Mouse (Mus musculus): Measurements from ENCODE around the gene Ss18l2.

The Ss18l2 gene

DNA sequence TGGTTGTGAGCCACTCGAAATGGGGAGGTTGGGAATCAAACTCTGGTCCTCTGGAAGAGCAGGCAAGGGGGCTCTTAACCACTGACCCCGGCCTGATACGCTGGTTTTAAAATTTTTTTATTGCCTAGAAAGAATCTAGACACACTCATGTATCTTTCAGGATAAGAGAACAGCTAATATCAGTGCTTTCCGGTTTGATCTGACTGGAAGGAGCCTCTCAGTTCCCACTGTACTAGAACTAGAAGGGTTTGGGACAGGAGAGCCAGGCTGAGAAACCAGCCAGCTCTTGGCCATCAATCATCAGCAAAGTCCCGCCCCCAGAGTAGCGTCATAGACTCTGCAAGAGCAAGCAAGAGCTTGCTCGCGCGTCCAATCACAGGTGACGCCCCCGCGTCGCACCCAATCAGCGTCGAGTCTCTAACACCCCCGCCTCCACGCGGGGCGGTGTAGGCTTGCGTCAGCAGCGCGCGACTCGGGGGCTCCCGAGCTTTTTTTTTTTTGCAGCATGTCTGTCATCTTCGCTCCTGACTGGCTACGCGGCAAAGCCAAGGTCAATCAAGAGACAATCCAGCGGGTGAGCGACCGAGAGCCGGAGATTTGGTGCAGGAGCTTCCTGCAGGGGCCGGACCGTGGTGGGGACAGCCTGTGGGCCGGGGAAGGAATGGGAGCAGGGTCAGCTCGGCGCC lies at the start of gene Ss18l2:
Gene Ss18l2 (plus strand): TSS at position 432 of the 686 bp plus-strand sequence.
- peak; percentile 98 for DNase-seq (ENCODE audit: low spot score)

DNA sequence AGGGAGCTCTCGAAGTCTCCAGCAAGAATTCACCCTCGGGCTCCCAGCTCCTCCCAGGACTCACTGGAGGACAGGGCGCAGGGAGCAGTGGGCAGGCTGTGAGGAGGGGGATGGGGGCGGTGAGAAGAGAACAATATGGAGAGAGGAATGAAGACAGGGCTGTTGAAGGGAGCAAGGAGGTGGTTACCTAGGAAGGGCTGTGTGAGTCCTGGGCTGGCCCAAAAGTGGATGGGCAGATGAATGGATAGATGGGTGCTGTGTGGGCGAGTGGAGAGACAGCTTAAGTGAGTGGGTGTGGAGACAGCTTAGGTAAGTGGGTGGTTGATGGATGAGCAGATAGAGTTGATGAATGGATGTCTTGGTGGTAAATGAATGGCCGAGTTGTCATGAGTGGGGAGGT lies 46.7 kb upstream of the Ss18l2 start:
- no peak for DNase-seq (ENCODE audit: low spot score)

DNA sequence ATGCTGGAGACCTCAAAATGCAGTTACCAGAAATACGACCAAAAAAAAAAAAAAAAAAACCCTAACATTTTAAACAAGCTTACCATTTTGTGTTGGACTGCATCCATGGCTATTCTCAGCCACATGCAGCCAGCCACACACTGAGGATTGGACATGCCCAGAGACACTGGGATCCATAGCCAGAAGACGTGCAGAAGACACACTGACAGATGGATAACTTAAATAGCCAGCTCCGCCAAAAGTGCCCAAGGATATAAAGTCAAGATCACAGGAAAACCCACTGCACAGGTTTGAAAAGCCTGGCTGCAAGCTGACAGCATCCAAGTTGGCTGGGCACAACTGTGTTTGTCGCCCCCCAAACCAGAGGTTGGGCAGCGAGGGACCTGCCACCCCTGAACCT lies 46.0 kb upstream of the Ss18l2 start:
- DNase-seq (ENCODE audit: low spot score), result no peak

DNA sequence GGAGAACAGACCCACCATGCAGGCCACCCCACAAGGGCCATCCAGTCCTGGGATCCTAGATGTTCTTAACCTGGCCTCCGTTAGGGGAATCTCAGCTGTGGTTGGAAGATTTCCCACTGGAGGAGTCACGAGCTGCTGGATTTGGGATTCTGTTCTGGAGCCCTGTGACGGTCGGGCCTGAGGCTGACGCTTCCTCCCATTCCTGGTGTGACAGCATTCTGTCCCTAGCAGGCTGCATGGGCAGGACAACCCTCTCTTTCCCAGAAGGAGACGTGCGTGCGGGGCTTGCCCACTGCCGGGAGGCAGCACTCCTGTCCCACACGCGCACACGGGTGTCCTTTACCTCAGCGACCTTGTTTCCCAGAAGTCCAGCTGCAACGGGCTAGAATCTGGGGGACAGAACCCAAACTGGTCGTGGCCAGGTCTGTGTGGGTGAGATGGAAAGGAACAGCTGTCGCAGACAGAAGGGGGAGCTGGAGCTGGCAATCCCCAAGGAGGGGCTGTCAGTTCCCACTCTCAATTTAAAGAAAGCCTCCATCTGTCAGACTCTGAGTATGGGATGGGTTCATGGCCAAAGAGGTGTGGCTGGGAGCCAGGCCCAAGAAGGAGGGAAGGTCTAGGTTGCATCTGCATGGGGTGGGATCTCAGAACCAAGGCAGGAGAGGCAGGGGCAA lies 43.0 kb upstream of the Ss18l2 start:
- DNase-seq (ENCODE audit: low spot score), result no peak

DNA sequence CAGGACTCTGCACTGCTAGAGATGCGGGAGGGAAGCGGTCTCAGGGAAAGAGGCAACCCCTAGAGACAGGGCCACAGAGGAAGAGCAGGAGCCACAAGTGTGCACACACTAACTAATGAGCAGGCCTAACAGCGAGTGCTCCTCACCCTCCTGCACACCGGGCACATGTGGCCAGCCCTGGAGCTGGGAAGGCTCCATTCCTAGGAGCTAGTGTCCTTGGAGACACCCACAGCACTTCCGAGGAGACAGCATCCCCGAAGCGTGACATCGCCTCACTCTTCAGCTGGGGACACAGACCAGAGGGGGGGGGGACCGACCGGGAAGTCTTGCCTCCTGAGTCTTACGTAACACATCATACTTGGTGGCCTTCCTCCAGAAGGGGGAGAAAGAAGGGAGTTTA lies 42.3 kb upstream of the Ss18l2 start:
- DNase-seq (ENCODE audit: low spot score), result no peak

DNA sequence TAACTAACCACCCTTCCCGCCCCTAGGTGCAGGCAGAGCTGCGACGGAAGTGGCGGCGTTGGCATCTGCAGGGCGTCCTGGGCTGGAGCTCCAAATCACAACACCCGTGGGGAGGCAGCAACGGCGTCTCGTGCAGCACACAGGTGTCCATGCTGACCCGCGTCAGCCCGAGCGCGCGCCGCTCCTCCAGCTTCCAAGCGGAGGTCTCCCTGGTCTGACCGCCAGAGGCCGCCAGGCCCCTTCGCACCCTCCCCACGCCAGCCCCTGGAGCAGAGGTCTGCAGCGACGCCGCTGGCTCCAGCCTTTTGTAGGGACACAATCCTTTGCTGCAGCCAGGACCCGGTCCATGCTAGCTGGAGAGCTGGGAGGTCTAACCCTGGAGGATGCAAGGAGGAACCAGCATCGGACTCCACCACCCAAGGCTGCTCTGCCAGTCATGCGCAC lies 40.8 kb upstream of the Ss18l2 start:
- DNase-seq (ENCODE audit: low spot score), result peak; percentile 75

DNA sequence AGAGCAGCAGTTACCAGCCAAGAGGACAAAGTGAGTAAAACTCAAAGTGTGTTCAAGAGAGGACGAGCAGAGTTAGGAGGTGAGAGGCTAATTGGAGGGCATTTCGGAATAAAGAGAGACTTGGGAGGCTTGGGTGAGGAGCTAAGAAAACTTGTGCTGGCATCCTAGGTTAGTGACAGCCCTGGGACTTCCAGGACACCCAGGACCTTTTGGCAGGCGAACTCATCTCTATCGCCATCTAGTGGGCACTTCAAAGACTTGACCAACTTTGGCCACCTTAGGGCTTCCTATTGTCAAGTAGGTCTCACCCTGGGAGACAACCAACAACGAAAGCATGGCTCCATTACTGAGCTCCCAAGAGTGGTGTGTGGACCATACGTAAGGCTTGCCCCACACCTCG lies 38.8 kb upstream of the Ss18l2 start:
- DNase-seq (ENCODE audit: low spot score), result no peak

DNA sequence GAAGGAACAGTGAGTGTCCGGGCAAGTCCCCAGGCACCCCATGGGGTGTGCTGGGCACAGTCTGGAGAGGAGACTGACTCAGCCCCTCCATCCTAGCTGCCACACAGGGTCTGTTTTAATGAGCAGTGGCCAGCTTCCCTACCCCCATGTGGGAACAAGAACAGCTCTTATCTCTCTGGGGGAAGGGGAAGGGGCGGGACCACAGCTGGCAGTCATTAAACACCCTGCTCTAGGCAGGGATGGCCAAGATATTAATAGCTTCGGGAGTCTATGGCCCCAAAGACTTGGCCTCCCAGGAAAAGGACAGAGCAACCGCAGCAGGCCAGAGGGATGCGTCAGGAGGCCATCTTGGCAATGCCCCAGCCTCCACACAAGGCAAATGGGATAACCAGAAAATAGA lies 37.8 kb upstream of the Ss18l2 start:
- no peak for DNase-seq (ENCODE audit: low spot score)

DNA sequence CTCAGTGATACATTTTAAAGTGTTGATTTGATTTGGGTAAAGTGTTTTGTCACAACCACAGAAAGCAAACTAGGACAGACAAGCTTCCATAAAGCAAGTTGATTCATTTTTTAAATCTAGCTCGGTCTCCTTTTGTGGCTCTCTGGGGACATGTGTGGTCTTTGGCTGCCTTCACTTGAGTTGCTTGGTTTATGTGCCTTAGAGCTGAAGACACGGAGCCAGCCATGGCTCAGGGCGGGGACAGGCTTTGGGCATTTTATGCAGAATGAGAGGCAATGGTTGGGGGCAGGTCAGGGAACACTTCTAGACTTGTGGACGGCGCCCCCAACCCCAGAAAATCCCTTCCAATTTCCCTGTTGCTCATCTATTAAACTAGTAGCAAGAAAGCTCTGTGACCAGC lies 36.4 kb upstream of the Ss18l2 start:
- DNase-seq (ENCODE audit: low spot score), result no peak

DNA sequence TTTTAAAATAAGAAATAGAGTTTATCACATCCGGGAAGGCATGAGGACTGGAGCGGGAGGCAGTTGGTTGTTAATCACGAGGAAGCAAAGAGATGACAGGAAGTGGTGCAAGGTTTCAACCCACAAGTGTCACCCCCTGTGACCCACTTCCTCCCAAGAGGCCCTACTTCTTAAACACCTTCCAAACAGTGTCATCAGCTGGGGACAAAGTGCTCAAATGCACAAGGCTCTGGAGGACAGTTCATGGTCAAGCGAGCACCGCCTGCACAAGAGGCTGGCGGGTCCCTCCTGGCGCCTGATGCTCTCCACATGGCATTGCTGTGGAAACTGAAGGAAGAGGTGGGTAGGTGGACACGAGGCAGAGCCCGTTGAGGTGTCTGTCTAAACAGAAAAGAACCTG lies 35.1 kb upstream of the Ss18l2 start:
- no peak for DNase-seq (ENCODE audit: low spot score)

DNA sequence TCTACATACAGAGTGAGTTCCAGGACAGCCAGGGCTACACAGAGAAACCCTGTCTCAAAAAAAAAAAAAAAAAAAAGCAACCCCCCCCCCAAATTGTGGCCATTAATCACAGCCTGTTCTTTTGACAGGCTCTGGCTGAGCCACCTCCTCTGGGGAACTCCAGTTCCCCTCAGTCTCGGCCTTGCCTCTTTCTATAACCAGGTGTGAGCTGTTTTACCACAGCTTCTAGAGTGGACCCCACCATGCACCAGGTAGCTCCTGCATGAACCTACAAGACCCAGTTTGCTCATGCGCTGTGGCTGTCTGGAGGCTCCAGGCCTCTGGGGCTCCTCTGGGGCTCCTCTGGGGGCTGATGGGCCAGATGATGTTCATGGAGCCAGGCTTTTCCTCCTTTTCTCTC lies 34.6 kb upstream of the Ss18l2 start:
- no peak for DNase-seq (ENCODE audit: low spot score)

DNA sequence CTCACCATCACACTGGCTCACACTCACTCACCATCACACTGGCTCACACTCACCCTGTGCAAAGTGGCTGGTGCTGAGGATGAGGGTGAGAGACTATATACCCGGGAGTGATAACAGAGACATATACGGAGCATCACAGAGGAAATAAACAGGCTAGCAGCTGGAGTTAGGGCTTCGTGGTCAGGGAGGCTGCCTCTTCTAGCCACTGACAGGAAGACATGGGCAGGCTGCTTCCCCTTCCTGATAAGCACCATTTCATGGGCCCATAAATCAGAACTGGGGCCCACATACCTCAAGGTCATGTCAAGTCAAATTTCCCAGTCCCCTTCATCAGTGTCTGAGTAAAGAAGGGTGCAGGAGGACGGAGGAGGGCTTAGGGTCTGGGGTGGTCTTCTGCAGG lies 33.1 kb upstream of the Ss18l2 start:
- DNase-seq (ENCODE audit: low spot score), result no peak

DNA sequence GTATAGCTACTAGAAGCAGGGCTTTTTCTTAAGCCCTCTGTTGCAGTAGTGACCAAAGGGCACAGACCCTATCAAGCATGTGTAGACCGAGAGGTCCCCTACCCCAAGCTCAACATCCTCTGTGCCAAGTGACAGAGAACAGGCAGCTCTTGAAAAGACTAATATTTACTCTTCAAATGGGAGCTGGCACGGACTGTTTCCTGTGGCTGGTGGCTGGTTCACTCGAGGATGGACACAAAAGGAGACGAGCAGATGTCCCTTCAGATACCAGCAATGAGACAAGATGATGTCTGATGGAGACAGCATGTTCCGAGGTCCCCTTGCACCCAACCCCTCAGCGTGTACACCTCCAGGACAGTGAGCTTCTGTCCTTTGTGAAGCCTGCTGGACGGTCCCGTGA lies 32.7 kb upstream of the Ss18l2 start:
- DNase-seq (ENCODE audit: low spot score), result no peak

DNA sequence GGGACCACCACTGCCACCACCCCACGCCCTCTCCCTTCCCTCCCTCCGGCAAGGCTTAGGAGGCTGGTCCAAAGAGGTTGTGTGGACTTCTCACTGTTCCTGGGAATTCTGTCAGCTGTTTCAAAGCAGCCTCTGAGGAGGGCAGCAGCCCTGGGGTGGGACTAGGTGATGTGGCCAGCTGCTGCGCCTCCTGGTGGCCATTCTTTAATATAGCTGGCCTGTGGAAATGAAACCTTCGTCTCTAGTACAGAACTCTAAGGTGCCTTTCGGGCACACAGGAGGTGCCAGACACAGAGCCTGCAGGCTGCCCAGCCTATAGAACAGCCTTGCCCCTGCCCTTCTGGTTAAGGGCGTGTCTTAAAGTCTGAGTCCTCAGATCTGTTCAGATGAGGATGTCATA lies 30.6 kb upstream of the Ss18l2 start:
- no peak for DNase-seq (ENCODE audit: low spot score)

DNA sequence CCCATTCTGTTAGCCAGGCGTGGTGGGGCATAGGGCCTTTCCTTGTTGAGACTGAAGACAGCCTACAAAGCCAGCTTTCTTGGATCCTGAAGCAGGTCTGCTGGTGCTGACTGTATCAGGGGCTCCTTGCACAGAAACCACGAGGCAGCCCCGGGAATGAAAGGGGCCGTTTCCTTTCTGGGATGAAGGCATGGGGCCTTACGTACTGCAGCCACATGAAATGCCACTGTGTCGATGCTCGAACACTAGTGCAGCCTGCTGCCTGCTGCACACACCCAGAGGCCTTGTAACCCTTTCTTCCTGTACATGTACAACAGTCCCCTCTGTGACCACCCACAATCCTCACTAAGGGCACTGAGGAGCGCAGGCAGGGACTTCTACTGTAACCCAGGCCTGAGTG lies 28.9 kb upstream of the Ss18l2 start:
- DNase-seq (ENCODE audit: low spot score), result no peak

DNA sequence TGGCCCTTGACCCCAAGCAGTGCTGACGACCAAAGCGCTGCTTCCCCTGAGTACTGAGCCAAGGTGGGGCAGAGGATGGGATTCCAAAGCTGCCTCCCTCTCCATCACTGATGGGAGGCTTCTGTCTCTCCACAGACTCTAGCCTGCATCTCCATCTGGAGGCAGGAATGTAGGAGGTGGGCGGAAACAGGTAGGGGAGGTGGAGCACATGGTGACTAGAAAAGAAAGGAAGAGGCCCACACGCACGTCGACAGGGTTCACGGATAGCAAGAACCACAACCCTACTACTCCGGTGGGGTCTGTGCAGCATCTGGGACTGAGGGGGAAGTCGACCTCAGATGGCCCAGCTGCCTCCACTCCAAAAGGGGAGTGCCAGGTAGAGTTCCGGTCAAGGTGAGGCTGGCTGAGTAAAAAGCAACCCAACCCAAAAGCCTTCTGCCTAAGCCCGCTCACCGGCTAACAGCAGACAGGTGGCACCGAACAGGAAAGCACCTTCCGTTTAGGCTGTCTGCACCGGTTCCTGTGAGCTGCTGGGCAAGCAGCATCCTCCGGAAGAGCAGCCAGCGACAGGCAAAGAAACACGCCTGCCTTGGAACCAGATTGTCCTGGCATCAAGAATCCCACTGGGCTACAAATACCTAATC lies 28.0 kb upstream of the Ss18l2 start:
- no peak for DNase-seq (ENCODE audit: low spot score)

DNA sequence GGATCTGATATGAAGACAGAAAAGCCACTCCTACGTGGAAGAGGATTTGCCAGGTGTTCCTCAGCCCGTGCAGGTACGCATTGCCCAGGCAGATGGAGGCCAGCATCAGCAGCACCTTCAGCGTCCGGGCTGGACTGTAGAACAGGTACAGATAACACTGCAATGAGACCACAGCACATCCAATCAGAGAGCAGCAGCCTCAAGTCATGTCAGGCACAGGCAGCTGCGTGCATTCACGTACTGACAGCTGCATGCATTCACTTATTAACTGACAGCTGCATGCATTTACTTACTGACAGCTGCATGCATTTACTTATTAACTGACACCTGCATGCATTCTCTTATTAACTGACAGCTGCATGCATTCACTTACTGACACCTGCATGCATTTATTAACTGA lies 25.4 kb upstream of the Ss18l2 start:
- no peak for DNase-seq (ENCODE audit: low spot score)

DNA sequence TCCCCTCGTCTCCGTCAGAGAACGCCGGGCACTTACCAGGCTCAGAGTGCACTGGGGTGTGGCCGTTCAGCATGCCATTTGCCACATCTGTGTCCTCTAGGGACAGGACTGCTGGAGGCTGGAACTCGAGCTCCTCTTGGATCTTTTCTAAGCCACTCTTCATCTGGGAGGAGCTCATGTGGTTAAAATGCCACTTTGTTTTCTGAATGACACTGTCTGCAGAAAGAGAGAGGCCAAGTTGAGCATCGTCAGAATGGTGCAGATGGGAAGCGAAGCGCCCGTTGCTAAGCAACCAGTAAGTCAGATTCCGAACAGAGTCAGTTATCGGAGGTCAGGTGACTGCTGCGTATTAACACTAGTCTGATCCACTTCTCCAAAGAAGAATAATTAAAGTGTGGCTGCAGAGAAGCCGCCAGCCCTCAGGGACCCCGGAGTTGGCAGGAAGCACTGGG lies 19.9 kb upstream of the Ss18l2 start:
- DNase-seq (ENCODE audit: low spot score), result no peak

DNA sequence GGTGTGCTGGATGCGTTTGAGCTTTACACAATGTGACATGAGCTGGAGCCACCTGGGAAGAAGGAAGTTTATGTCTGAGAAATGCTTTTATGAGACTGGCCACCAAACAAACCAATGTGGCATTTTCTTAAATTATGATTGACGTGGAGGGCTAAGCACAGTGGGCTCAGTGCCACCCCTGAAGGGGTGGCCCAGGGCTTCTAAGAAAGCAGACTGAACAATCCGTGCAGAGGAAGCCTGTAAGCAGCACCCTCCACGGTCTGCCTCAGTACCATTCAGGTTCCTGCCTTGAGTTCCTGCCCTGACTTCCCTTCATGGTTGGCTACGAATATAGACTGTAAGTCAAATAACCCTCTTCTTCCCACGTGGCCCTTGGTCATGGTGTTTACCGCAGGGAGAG lies 19.4 kb upstream of the Ss18l2 start:
- no peak for DNase-seq (ENCODE audit: low spot score)

DNA sequence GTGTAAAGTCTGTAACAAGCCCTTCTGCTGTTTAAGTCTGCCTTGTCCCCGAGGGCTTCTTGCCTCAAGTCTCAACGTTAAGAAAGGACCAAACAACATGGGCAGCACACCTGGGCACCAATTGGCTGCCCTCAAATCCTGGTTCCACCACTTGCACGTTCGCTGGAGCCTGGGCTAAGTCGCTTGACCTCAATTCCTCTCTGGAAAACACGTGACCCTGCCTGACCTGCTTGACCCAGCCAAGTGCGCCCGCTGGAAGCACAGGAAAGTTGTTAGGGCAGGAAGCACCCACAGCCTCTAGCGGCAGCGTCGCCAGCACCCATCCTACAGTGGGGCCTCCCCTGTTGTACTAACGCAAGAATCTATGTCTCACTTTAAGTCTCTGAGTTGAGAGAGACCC lies 15.4 kb upstream of the Ss18l2 start:
- no peak for DNase-seq (ENCODE audit: low spot score)

DNA sequence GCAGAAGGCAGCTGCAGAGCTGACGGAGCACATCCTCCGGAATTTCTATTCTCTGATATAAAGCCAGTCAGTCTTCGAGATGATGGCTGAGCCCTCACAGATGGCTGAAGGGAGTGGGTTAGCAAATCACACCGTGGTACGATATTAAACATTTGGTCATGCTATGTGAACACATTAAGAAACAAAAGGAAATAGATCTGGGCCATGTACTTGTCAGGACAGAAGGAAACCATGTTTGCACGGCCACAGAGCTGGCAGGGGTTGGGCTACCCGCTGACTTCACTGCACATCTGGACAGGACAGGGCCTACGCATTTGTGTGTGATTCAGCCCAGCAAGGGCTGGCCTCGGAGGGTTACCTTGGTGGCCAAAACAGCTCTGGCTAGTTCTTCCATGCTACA lies 13.5 kb upstream of the Ss18l2 start:
- no peak for DNase-seq (ENCODE audit: low spot score)

DNA sequence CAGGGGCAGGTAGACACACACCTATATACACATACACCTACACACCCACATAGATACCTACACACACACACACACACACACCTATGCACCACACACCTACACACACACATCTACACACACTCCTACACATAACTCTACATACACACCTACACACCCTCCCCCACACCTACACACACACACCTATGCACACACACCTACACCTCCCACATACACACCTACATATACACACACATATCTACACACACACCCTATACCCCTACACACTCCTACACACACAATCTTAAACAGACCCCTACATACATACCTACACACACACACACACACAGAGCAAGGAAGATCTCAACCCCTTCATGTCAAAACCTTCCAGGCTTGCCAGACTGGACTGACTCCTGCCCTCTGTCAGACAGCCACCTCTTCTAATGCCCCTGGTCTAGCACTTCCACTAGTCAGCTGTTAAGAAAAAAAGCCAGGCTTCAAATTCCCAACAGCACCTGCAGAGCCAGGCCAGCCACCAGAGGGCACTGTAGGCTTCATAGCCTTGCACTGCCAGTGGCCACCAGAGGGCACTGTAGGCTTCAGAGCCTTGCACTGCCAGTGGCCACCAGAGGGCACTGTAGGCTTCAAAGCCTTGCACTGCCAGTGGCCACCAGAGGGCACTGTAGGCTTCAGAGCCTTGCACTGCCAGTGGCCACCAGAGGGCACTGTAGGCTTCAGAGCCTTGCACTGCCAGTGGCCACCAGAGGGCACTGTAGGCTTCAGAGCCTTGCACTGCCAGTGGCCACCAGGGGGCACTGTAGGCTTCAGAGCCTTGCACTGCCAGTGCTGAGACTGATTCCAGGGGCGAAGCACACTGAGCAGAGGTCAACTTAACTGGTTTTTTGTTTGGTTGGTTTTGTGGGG lies 12.7 kb upstream of the Ss18l2 start:
- DNase-seq (ENCODE audit: low spot score), result no peak
